Mouse (Mus musculus): ENCODE data around the gene 1110059E24Rik. TPM values are rescaled to one million over a fixed set of nuclear protein-coding genes. Genes with fewer than 3 reads are reported as not detected.
"Not testable (repeated sequence)": the region's sequence is repeated elsewhere in the genome, so short reads cannot be mapped to it uniquely, and the experiment has no call there.

Gene 1110059E24Rik
- polyA plus RNA-seq, 1 experiment from 2014 or later: 36.6 TPM

DNA sequence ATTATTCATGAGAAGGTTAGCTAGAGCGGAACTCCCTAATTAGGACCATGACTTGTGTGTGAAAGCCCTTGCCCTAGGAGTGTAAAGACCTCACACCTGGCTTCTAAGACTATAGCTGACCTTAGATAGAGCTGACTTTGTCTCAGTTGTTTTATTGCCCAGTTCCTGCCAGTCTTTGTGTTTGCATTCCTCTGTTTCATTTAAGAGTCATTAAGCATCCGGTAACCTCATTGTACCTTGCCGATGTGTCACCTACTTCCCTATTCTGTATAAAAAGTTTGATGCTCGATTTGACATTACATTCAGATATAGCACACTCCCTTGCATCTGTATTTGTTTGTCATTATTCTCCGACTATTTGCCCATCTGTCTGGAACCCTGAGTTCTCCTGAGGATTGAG, 60.6 kb downstream of the 1110059E24Rik start:
- H3K9ac ChIP-seq (ENCODE audit: low read depth, low read length); H3K4me3 ChIP-seq (ENCODE audit: low read depth, low read length); H3K27ac ChIP-seq (ENCODE audit: low read depth, low read length); H3K36me3 ChIP-seq (ENCODE audit: control insufficient read depth, insufficient read depth, low read length); ATAC-seq (replicated peaks; ENCODE audit: low FRiP score); H3K4me1 ChIP-seq (replicated peaks; ENCODE audit: control insufficient read depth, insufficient read depth, low read length); H3K9me3 ChIP-seq (ENCODE audit: control insufficient read depth, low read length); DNase-seq (ENCODE audit: low spot score); H3K27me3 ChIP-seq (replicated peaks; ENCODE audit: control insufficient read depth, insufficient read depth, low read length); H3K4me2 ChIP-seq: not testable (repeated sequence)
- WGBS: 93% methylated on average over 5 of the region's 5 CpGs

DNA sequence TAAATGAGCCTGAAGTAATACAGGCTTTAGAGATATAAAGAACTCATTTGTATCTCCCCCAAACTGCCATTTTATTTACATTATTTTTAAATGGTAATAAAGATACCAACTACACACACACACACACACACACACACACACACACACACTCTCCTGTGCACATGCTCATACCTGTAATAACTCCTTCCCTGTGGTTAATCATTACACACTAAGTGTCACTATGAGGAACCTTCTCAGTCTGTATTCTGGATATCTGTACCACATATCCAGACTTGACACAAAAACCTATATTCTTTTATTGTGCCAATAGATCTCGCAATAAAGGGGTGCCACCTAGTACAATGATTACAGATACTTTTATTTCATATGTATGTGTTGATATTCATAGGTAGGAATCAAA, 62.9 kb downstream of the 1110059E24Rik start:
- no peak for ATAC-seq (replicated peaks; ENCODE audit: low FRiP score)
- Histone ChIP-seq H3K4me1 (replicated peaks; ENCODE audit: control insufficient read depth, insufficient read depth, low read length) (no peaks in the 10 kb centered on the region), H3K27me3 (replicated peaks; ENCODE audit: control insufficient read depth, insufficient read depth, low read length) (no peaks in the 10 kb centered on the region), H3K27ac (ENCODE audit: low read depth, low read length) (no peak overlapping the region), H3K4me3 (ENCODE audit: low read depth, low read length) (no peak overlapping the region), H3K4me2 (no peak overlapping the region), H3K9ac (ENCODE audit: low read depth, low read length) (no peak overlapping the region), H3K36me3 (ENCODE audit: control insufficient read depth, insufficient read depth, low read length) (no peaks in the 10 kb centered on the region), H3K9me3 (ENCODE audit: control insufficient read depth, low read length) (no peaks in the 10 kb centered on the region)
- no peak for DNase-seq (ENCODE audit: low spot score)
- WGBS: 92% methylated on average over 1 of the region's 1 CpGs

DNA sequence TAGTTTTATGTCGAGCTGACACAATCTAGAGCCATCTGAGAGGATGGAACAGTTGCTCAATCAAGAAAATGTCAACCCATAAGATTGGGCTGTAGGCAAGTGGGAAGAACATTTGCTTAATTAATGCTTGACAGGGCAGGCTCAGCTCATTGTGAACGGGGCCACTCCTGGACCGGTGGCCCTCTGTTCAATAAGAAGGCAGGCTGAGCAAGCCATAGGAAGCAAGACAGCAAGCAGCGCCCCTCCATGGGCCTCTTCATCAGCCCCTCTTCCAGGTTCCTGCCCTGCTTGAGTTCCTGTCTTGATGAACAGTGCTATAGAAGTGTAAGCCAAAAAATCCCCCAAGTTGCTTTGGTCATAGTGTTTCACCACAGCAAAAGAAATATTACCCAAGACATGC, 65.2 kb downstream of the 1110059E24Rik start:
- Histone ChIP-seq H3K9ac (ENCODE audit: low read depth, low read length) (no peak overlapping the region), H3K4me2 (no peak overlapping the region), H3K27ac (ENCODE audit: low read depth, low read length) (no peak overlapping the region), H3K36me3 (ENCODE audit: control insufficient read depth, insufficient read depth, low read length) (no peaks in the 10 kb centered on the region), H3K27me3 (replicated peaks; ENCODE audit: control insufficient read depth, insufficient read depth, low read length) (no peaks in the 10 kb centered on the region), H3K4me3 (ENCODE audit: low read depth, low read length) (no peak overlapping the region), H3K9me3 (ENCODE audit: control insufficient read depth, low read length) (no peaks in the 10 kb centered on the region), H3K4me1 (replicated peaks; ENCODE audit: control insufficient read depth, insufficient read depth, low read length) (no peaks in the 10 kb centered on the region)
- DNase-seq (ENCODE audit: low spot score) (no peak), ATAC-seq (replicated peaks; ENCODE audit: low FRiP score) (no peak)
- 76% methylated on average over 4 of the region's 4 CpGs for WGBS

DNA sequence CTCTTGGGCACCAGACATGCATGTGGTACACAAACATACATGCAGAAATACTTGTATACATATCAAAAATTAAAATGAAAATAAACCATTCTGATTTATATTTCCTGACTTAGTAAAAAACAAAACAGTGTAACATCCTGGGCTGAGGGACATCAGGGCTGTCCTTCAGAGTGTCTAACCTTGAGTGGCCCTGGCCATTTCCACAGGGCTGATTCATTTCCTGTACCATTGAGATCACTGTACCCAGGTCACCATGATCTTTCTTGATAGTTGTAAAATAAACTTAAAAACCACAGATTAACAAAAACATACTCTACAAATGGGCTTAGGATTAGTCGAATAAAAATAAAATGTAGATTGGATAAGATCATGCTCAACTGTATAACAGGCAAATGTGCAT, 66.2 kb downstream of the 1110059E24Rik start:
- no peak overlapping the region for H3K4me2 ChIP-seq
- H3K4me1 ChIP-seq (replicated peaks; ENCODE audit: control insufficient read depth, insufficient read depth, low read length): no peaks in the 10 kb centered on the region
- ATAC-seq (replicated peaks; ENCODE audit: low FRiP score) (no peak), DNase-seq (ENCODE audit: low spot score) (no peak)
- H3K27me3 ChIP-seq (replicated peaks; ENCODE audit: control insufficient read depth, insufficient read depth, low read length): no peaks in the 10 kb centered on the region
- no peak overlapping the region for H3K4me3 ChIP-seq (ENCODE audit: low read depth, low read length)
- no peaks in the 10 kb centered on the region for H3K36me3 ChIP-seq (ENCODE audit: control insufficient read depth, insufficient read depth, low read length)
- H3K9me3 ChIP-seq (ENCODE audit: control insufficient read depth, low read length): no peaks in the 10 kb centered on the region
- no peak overlapping the region for H3K9ac ChIP-seq (ENCODE audit: low read depth, low read length)
- 92% methylated on average over 1 of the region's 1 CpGs for WGBS
- H3K27ac ChIP-seq (ENCODE audit: low read depth, low read length): no peak overlapping the region

DNA sequence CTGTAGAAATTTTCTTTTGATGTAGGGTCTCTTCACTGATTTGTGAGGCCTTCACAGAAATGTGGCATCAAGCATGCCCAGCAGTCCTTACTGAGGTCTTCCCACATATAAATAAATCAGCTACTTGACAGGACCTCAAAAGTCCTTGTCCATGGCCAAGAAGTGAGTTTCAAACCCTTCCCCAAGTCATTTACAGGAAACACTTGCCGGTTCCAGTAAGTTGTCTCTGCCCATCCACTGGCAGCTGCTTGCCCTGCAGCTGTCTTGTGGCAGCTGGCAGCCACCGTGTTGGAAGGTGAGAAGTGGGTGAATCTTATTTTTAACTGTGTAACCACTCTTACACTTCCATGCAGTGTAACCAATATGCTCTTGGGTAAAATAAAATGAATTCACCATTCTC, 66.9 kb downstream of the 1110059E24Rik start:
- no peaks in the 10 kb centered on the region for H3K36me3 ChIP-seq (ENCODE audit: control insufficient read depth, insufficient read depth, low read length)
- DNase-seq (ENCODE audit: low spot score) (no peak), ATAC-seq (replicated peaks; ENCODE audit: low FRiP score) (no peak)
- 59% methylated on average over 2 of the region's 2 CpGs for WGBS
- no peak overlapping the region for H3K4me2 ChIP-seq
- no peak overlapping the region for H3K27ac ChIP-seq (ENCODE audit: low read depth, low read length)
- H3K9ac ChIP-seq (ENCODE audit: low read depth, low read length): no peak overlapping the region
- H3K27me3 ChIP-seq (replicated peaks; ENCODE audit: control insufficient read depth, insufficient read depth, low read length): no peaks in the 10 kb centered on the region
- H3K9me3 ChIP-seq (ENCODE audit: control insufficient read depth, low read length): no peaks in the 10 kb centered on the region
- H3K4me1 ChIP-seq (replicated peaks; ENCODE audit: control insufficient read depth, insufficient read depth, low read length): no peaks in the 10 kb centered on the region
- H3K4me3 ChIP-seq (ENCODE audit: low read depth, low read length): no peak overlapping the region

DNA sequence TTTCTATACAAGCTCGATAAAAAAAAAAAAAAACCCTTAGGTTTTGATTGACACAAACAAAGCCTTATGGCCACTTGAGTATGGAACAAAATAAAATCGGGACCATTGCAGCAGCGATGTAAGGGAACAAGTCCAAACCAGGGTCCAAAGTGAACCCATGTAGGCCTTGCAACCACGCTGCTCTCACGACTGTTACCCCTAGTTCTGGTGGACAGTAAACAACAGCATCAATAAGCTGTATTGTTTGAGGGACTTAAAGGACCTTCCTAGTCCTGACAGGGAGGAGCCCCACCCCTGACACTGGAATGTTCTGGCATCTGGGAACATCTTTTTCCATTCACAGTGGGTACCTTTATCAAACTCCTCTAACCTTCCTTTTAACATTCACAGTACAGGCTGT, 68.8 kb downstream of the 1110059E24Rik start:
- WGBS: 81% methylated on average over 5 of the region's 5 CpGs
- ATAC-seq (replicated peaks; ENCODE audit: low FRiP score): no peak
- Histone ChIP-seq H3K9ac (ENCODE audit: low read depth, low read length) (no peak overlapping the region), H3K27ac (ENCODE audit: low read depth, low read length) (no peak overlapping the region), H3K27me3 (replicated peaks; ENCODE audit: control insufficient read depth, insufficient read depth, low read length) (no peaks in the 10 kb centered on the region), H3K4me2 (no peak overlapping the region), H3K4me1 (replicated peaks; ENCODE audit: control insufficient read depth, insufficient read depth, low read length) (no peaks in the 10 kb centered on the region), H3K4me3 (ENCODE audit: low read depth, low read length) (no peak overlapping the region), H3K36me3 (ENCODE audit: control insufficient read depth, insufficient read depth, low read length) (no peaks in the 10 kb centered on the region), H3K9me3 (ENCODE audit: control insufficient read depth, low read length) (no peaks in the 10 kb centered on the region)
- DNase-seq (ENCODE audit: low spot score): no peak

DNA sequence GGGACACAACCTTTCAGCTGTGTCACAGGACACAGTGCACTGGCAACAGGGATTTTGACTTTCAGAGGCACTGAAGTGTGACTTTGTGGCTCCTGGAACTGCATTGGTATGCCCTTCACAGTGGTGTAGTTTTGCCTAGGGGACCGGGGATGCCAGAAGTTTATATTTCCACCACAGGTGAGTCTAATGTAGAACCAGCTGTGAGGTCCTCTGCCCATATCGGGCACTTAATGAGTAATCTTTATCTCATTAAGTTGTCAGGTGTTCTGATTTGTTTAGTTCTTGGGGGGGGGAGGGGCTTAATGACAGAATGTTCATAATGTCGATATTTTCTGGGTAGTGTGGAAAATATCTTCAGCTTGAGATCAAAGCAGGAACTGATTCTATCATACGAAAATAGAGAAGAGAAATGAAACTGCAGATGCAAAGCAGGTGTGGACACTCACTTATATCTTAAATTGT, 69.2 kb downstream of the 1110059E24Rik start:
- Histone ChIP-seq H3K27me3 (replicated peaks; ENCODE audit: control insufficient read depth, insufficient read depth, low read length) (no peaks in the 10 kb centered on the region), H3K4me2 (no peak overlapping the region), H3K36me3 (ENCODE audit: control insufficient read depth, insufficient read depth, low read length) (no peaks in the 10 kb centered on the region), H3K4me3 (ENCODE audit: low read depth, low read length) (no peak overlapping the region), H3K9ac (ENCODE audit: low read depth, low read length) (no peak overlapping the region), H3K4me1 (replicated peaks; ENCODE audit: control insufficient read depth, insufficient read depth, low read length) (no peaks in the 10 kb centered on the region), H3K27ac (ENCODE audit: low read depth, low read length) (no peak overlapping the region), H3K9me3 (ENCODE audit: control insufficient read depth, low read length) (no peaks in the 10 kb centered on the region)
- DNase-seq (ENCODE audit: low spot score) (no peak), ATAC-seq (replicated peaks; ENCODE audit: low FRiP score) (no peak)
- 82% methylated on average over 4 of the region's 4 CpGs for WGBS

DNA sequence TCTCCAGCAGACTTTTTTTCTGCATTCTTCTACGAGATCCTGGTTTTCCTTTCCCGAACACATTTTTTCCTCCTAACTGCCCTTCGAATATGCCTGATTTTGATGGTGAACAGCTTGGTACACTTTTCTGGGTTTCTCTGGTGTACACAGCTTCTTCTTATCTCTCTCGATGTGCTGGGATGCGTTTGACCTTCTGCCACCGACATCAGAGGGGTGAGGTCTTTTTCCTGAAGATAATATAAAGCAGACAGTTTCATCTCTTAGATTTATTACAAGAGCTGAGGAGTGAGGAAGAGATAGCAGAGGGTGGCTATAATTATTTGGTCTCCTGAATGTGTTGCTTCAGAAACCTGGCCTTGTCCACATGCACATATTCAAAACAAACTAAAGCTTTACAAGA, 71.4 kb downstream of the 1110059E24Rik start:
- Histone ChIP-seq H3K9me3 (ENCODE audit: control insufficient read depth, low read length) (no peaks in the 10 kb centered on the region), H3K4me3 (ENCODE audit: low read depth, low read length) (no peak overlapping the region), H3K4me2 (no peak overlapping the region), H3K27me3 (replicated peaks; ENCODE audit: control insufficient read depth, insufficient read depth, low read length) (no peaks in the 10 kb centered on the region), H3K27ac (ENCODE audit: low read depth, low read length) (no peak overlapping the region), H3K9ac (ENCODE audit: low read depth, low read length) (no peak overlapping the region), H3K36me3 (ENCODE audit: control insufficient read depth, insufficient read depth, low read length) (no peaks in the 10 kb centered on the region), H3K4me1 (replicated peaks; ENCODE audit: control insufficient read depth, insufficient read depth, low read length) (no peaks in the 10 kb centered on the region)
- no peak for DNase-seq (ENCODE audit: low spot score)
- ATAC-seq (replicated peaks; ENCODE audit: low FRiP score): no peak
- 33% methylated on average over 6 of the region's 6 CpGs for WGBS

DNA sequence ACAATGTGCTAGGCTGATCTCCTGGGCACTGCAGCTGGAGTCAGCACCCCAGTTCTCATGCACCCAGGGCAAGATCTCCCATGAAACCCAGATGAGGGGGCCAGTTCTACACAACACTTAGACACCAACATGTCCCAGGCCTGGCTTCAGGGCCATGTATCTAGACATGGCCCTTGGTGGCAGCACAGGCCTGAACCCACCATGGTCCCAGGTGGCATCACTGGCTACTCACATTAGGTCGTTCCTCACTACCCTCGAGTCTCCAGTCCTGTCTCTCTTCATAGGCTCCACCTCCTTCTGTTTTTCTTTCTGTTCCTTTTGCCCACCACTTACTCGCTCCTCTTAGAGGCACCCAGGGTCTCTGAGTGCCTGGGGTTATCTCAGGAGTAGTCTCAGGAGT, 72.9 kb downstream of the 1110059E24Rik start:
- H3K27ac ChIP-seq (ENCODE audit: low read depth, low read length): no peak overlapping the region
- ATAC-seq (replicated peaks; ENCODE audit: low FRiP score) (no peak), DNase-seq (ENCODE audit: low spot score) (no peak)
- H3K27me3 ChIP-seq (replicated peaks; ENCODE audit: control insufficient read depth, insufficient read depth, low read length): no peaks in the 10 kb centered on the region
- 76% methylated on average over 3 of the region's 3 CpGs for WGBS
- H3K4me2 ChIP-seq: no peak overlapping the region
- no peaks in the 10 kb centered on the region for H3K36me3 ChIP-seq (ENCODE audit: control insufficient read depth, insufficient read depth, low read length)
- H3K9ac ChIP-seq (ENCODE audit: low read depth, low read length): no peak overlapping the region
- H3K9me3 ChIP-seq (ENCODE audit: control insufficient read depth, low read length): no peaks in the 10 kb centered on the region
- no peak overlapping the region for H3K4me3 ChIP-seq (ENCODE audit: low read depth, low read length)
- H3K4me1 ChIP-seq (replicated peaks; ENCODE audit: control insufficient read depth, insufficient read depth, low read length): no peaks in the 10 kb centered on the region

All from liver, embryonic 11.5 days (tissue).